Mouse (Mus musculus): ENCODE data around the gene Wdr61. TPM values are rescaled to one million over a fixed set of nuclear protein-coding genes. Genes with fewer than 3 reads are reported as not detected.

Gene Wdr61
- polyA plus RNA-seq, 1 experiment from 2014 or later, result 93.2 TPM

DNA sequence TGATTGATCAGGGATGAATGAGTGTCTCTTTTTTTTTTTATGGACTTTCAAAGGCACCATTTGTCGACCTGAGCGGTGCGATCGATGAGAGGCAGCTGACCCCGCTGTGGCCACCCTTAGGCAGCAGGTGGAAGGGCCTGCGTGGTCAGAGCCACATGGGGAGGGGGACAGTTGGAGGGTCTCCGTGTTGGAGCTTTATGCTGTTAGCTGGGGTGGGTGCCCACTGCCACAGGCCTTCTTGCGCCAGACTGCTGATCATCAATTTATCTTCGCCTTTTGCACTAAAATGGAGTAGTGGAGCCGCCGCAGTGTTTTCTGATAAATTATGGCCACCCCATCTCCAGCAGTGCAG is 18.6 kb upstream of the Wdr61 start:
- Histone ChIP-seq H3K9ac (no peak overlapping the region), H3K36me3 (no peaks in the 10 kb centered on the region), H3K27me3 (peaks cover 28% of the 10 kb centered on the region), H3K4me2 (no peak overlapping the region), H3K27ac (no peak overlapping the region), H3K9me3 (replicated peaks) (no peaks in the 10 kb centered on the region), H3K4me1 (replicated peaks) (no peaks in the 10 kb centered on the region), H3K4me3 (no peak overlapping the region)
- 66% methylated on average over 11 of the region's 11 CpGs for WGBS
- no peak for ATAC-seq (replicated peaks; ENCODE audit: insufficient number of reproducible peaks, insufficient read depth, low FRiP score, low read depth)

- Histone ChIP-seq H3K4me1 (replicated peaks) (no peaks in the 10 kb centered on the region), H3K9me3 (replicated peaks) (no peaks in the 10 kb centered on the region), H3K36me3 (no peaks in the 10 kb centered on the region), H3K9ac (no peak overlapping the region), H3K27ac (no peak overlapping the region), H3K4me2 (no peak overlapping the region), H3K4me3 (no peak overlapping the region), H3K27me3 (peaks cover 27% of the 10 kb centered on the region)
- ATAC-seq (replicated peaks; ENCODE audit: insufficient number of reproducible peaks, insufficient read depth, low FRiP score, low read depth), result no peak
- WGBS, result 49% methylated on average over 21 of the region's 21 CpGs
These were observed 18.1 kb upstream of the Wdr61 start for GRCm38 (mm10) chr9:54752201-54752943.

- no peak for ATAC-seq (replicated peaks; ENCODE audit: insufficient number of reproducible peaks, insufficient read depth, low FRiP score, low read depth)
- H3K4me1 ChIP-seq (replicated peaks), result no peaks in the 10 kb centered on the region
- 78% methylated on average over 2 of the region's 2 CpGs for WGBS
- H3K36me3 ChIP-seq, result no peaks in the 10 kb centered on the region
- no peaks in the 10 kb centered on the region for H3K9me3 ChIP-seq (replicated peaks)
- H3K4me2 ChIP-seq, result no peak overlapping the region
- H3K27me3 ChIP-seq, result peaks cover 27% of the 10 kb centered on the region
- no peak overlapping the region for H3K9ac ChIP-seq
- H3K4me3 ChIP-seq, result no peak overlapping the region
- H3K27ac ChIP-seq, result no peak overlapping the region
These were observed 17.4 kb upstream of the Wdr61 start for GRCm38 (mm10) chr9:54751684-54752083.

- no peak for ATAC-seq (replicated peaks; ENCODE audit: insufficient number of reproducible peaks, insufficient read depth, low FRiP score, low read depth)
- 74% methylated on average over 7 of the region's 7 CpGs for whole genome bisulfite sequencing
- Histone ChIP-seq H3K9ac (no peak overlapping the region), H3K27ac (no peak overlapping the region), H3K4me1 (replicated peaks) (no peaks in the 10 kb centered on the region), H3K36me3 (no peaks in the 10 kb centered on the region), H3K4me3 (no peak overlapping the region), H3K4me2 (no peak overlapping the region), H3K9me3 (replicated peaks) (no peaks in the 10 kb centered on the region), H3K27me3 (peaks cover 21% of the 10 kb centered on the region)
These were observed 16.1 kb upstream of the Wdr61 start for GRCm38 (mm10) chr9:54750215-54750981.

- no peak overlapping the region for H3K9ac ChIP-seq
- H3K27ac ChIP-seq, result no peak overlapping the region
- no peaks in the 10 kb centered on the region for H3K36me3 ChIP-seq
- H3K4me1 ChIP-seq (replicated peaks), result no peaks in the 10 kb centered on the region
- no peaks in the 10 kb centered on the region for H3K9me3 ChIP-seq (replicated peaks)
- H3K4me2 ChIP-seq, result no peak overlapping the region
- no peak for ATAC-seq (replicated peaks; ENCODE audit: insufficient number of reproducible peaks, insufficient read depth, low FRiP score, low read depth)
- WGBS, result 71% methylated on average over 13 of the region's 13 CpGs
- no peaks in the 10 kb centered on the region for H3K27me3 ChIP-seq
- H3K4me3 ChIP-seq, result no peak overlapping the region
These were observed 11.5 kb upstream of the Wdr61 start for GRCm38 (mm10) chr9:54745740-54746370.

- 64% methylated on average over 4 of the region's 4 CpGs for WGBS
- Histone ChIP-seq H3K9ac (no peak overlapping the region), H3K4me2 (no peak overlapping the region), H3K36me3 (no peaks in the 10 kb centered on the region), H3K4me3 (no peak overlapping the region), H3K9me3 (replicated peaks) (no peaks in the 10 kb centered on the region), H3K4me1 (replicated peaks) (no peaks in the 10 kb centered on the region), H3K27ac (no peak overlapping the region), H3K27me3 (0 out of 2 replicates have a peak, but pooled peaks cover under 1% of the 10 kb centered on the region)
- no peak for ATAC-seq (replicated peaks; ENCODE audit: insufficient number of reproducible peaks, insufficient read depth, low FRiP score, low read depth)
These were observed 9.6 kb upstream of the Wdr61 start for GRCm38 (mm10) chr9:54743891-54744290.

DNA sequence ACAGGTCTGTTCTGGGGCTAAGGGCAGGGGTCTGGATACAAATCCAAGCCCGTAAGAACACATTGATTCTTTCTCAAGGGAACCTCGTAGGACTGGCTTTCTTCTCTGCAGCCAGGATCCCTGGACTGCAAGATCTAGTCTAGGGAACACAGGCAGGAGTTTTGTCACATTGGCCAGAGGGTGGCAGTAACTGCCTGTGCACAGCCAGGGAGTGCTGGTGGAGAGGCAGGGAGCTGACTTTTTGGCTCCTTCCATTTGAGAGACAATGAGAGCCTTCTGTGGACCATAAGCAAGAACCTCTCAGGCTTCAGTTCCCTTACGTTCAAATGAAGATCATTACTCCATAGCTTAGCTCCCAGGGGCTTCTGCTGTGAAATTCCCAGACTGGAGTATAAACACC is 4.1 kb upstream of the Wdr61 start:
- H3K36me3 ChIP-seq, result no peaks in the 10 kb centered on the region
- 0 out of 2 replicates have a peak, but pooled peaks cover 7% of the 10 kb centered on the region for H3K27me3 ChIP-seq
- no peaks in the 10 kb centered on the region for H3K9me3 ChIP-seq (replicated peaks)
- peaks cover 11% of the 10 kb centered on the region for H3K4me1 ChIP-seq (replicated peaks)
- ATAC-seq (replicated peaks; ENCODE audit: insufficient number of reproducible peaks, insufficient read depth, low FRiP score, low read depth), result no peak
- no peak overlapping the region for H3K4me2 ChIP-seq
- no peak overlapping the region for H3K9ac ChIP-seq
- no peak overlapping the region for H3K4me3 ChIP-seq
- WGBS, result 25% methylated on average over 3 of the region's 3 CpGs
- no peak overlapping the region for H3K27ac ChIP-seq

- no peak for ATAC-seq (replicated peaks; ENCODE audit: insufficient number of reproducible peaks, insufficient read depth, low FRiP score, low read depth)
- peaks cover 19% of the 10 kb centered on the region for H3K4me1 ChIP-seq (replicated peaks)
- H3K4me2 ChIP-seq, result peak overlapping the region; percentile 48
- H3K9me3 ChIP-seq (replicated peaks), result no peaks in the 10 kb centered on the region
- no peak overlapping the region for H3K9ac ChIP-seq
- 0 out of 2 replicates have a peak, but pooled peaks cover 7% of the 10 kb centered on the region for H3K27me3 ChIP-seq
- H3K36me3 ChIP-seq, result no peaks in the 10 kb centered on the region
- WGBS, result 8% methylated on average over 9 of the region's 9 CpGs
- H3K27ac ChIP-seq, result 0 out of 2 replicates have a peak overlapping the region, but pooled peaks have one; percentile 9
- H3K4me3 ChIP-seq, result 0 out of 2 replicates have a peak overlapping the region, but pooled peaks have one; percentile 11
These were observed 2.0 kb upstream of the Wdr61 start for GRCm38 (mm10) chr9:54736284-54736701.

- H3K36me3 ChIP-seq, result peaks cover under 1% of the 10 kb centered on the region; the same call in 1 of the 2 replicates
- H3K9ac ChIP-seq, result peak overlapping the region; percentile 37
- no peaks in the 10 kb centered on the region for H3K9me3 ChIP-seq (replicated peaks)
- 20% methylated on average over 11 of the region's 11 CpGs for WGBS
- H3K27me3 ChIP-seq, result 0 out of 2 replicates have a peak, but pooled peaks cover 7% of the 10 kb centered on the region
- H3K4me3 ChIP-seq, result peak overlapping the region; percentile 83
- no peak overlapping the region for H3K27ac ChIP-seq
- H3K4me1 ChIP-seq (replicated peaks), result peaks cover 19% of the 10 kb centered on the region
- peak overlapping the region; percentile 64 for H3K4me2 ChIP-seq
- ATAC-seq (replicated peaks; ENCODE audit: insufficient number of reproducible peaks, insufficient read depth, low FRiP score, low read depth), result no peak
These were observed 427 bp upstream of the Wdr61 start for GRCm38 (mm10) chr9:54734639-54735252.

DNA sequence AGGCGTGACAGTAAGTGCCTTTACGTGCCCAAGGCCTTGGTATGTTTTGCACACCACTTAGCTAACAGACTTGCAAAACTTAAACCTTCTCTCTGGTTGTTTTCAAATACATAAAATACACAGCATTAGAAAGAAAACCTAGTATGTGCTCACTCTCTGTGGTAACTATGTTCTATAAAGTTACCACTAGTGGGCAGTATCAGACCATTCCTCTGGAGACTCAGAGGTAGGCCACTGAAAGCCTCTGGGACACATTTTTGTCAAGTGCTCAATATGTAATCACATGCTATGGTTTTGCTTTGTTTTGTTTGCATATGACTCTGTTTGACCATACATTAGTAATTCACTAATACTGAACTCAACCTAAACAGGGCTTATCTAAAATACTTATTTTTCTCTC is 2.2 kb downstream of the Wdr61 start:
- no peak overlapping the region for H3K4me3 ChIP-seq
- WGBS, result 85% methylated on average over 2 of the region's 2 CpGs
- no peak overlapping the region for H3K4me2 ChIP-seq
- H3K9me3 ChIP-seq (replicated peaks), result no peaks in the 10 kb centered on the region
- H3K4me1 ChIP-seq (replicated peaks), result peaks cover 19% of the 10 kb centered on the region
- no peak overlapping the region for H3K27ac ChIP-seq
- ATAC-seq (replicated peaks; ENCODE audit: insufficient number of reproducible peaks, insufficient read depth, low FRiP score, low read depth), result no peak
- H3K27me3 ChIP-seq, result no peaks in the 10 kb centered on the region
- no peak overlapping the region for H3K9ac ChIP-seq
- H3K36me3 ChIP-seq, result peaks cover 25% of the 10 kb centered on the region

- peaks cover 83% of the 10 kb centered on the region for H3K36me3 ChIP-seq
- H3K4me1 ChIP-seq (replicated peaks), result no peaks in the 10 kb centered on the region
- no peak overlapping the region for H3K27ac ChIP-seq
- H3K4me2 ChIP-seq, result no peak overlapping the region
- no peak overlapping the region for H3K9ac ChIP-seq
- 77% methylated on average over 5 of the region's 5 CpGs for WGBS
- H3K27me3 ChIP-seq, result no peaks in the 10 kb centered on the region
- no peak for ATAC-seq (replicated peaks; ENCODE audit: insufficient number of reproducible peaks, insufficient read depth, low FRiP score, low read depth)
- no peaks in the 10 kb centered on the region for H3K9me3 ChIP-seq (replicated peaks)
- H3K4me3 ChIP-seq, result no peak overlapping the region
These were observed 8.0 kb downstream of the Wdr61 start for GRCm38 (mm10) chr9:54726315-54726714.
